Mouse (Mus musculus): ENCODE measurements around the gene Ppp1cc.
A peak's percentile ranks its signal among the peaks of the same experiment; 100 is the strongest.
"Not testable (repeated sequence)": the region's sequence is repeated elsewhere in the genome, so short reads cannot be mapped to it uniquely, and the experiment has no call there.

The Ppp1cc gene

GRCm38 (mm10) chr5:122138856-122139255 lies 19.2 kb upstream of the Ppp1cc start:
- no peak for DNase-seq

- DNase-seq: not testable (repeated sequence)
These were observed 18.3 kb upstream of the Ppp1cc start for GRCm38 (mm10) chr5:122139771-122140170.

GRCm38 (mm10) chr5:122140723-122141122 lies 17.4 kb upstream of the Ppp1cc start, which contains the start of gene Ccdc63:
Gene Ccdc63 (minus strand): TSS chr5:122140823.
- no peak for DNase-seq

GRCm38 (mm10) chr5:122142230-122142992 lies 15.7 kb upstream of the Ppp1cc start:
- peak; percentile 63 for DNase-seq

GRCm38 (mm10) chr5:122143543-122143942 lies 14.5 kb upstream of the Ppp1cc start:
- no peak for DNase-seq

GRCm38 (mm10) chr5:122144825-122145224 lies 13.3 kb upstream of the Ppp1cc start:
- DNase-seq: no peak

GRCm38 (mm10) chr5:122145381-122146055 lies 12.6 kb upstream of the Ppp1cc start:
- no peak for DNase-seq

- peak; percentile 69 for DNase-seq
These were observed 12.0 kb upstream of the Ppp1cc start for GRCm38 (mm10) chr5:122146056-122146580.

- no peak for DNase-seq
These were observed 11.5 kb upstream of the Ppp1cc start for GRCm38 (mm10) chr5:122146609-122147008.

GRCm38 (mm10) chr5:122148107-122148506 lies 10.0 kb upstream of the Ppp1cc start:
- no peak for DNase-seq

GRCm38 (mm10) chr5:122149259-122149658 lies 8.8 kb upstream of the Ppp1cc start:
- no peak for DNase-seq

GRCm38 (mm10) chr5:122152508-122152907 lies 5.6 kb upstream of the Ppp1cc start:
- not testable (repeated sequence) for DNase-seq

- no peak for DNase-seq
These were observed 4.1 kb upstream of the Ppp1cc start for GRCm38 (mm10) chr5:122154006-122154405.

GRCm38 (mm10) chr5:122154782-122155181 lies 3.3 kb upstream of the Ppp1cc start:
- DNase-seq: no peak

GRCm38 (mm10) chr5:122155613-122156012 lies 2.5 kb upstream of the Ppp1cc start:
- DNase-seq: no peak

- no peak for DNase-seq
These were observed 1.6 kb upstream of the Ppp1cc start for GRCm38 (mm10) chr5:122156486-122156885.

GRCm38 (mm10) chr5:122158557-122159515 lies 758 bp downstream of the Ppp1cc start:
- DNase-seq: no peak

GRCm38 (mm10) chr5:122163194-122163593 lies 5.1 kb downstream of the Ppp1cc start:
- DNase-seq: no peak

- DNase-seq: no peak
These were observed 5.9 kb downstream of the Ppp1cc start for GRCm38 (mm10) chr5:122164011-122164410.

- no peak for DNase-seq
These were observed 7.3 kb downstream of the Ppp1cc start for GRCm38 (mm10) chr5:122165233-122165915.

- DNase-seq: no peak
These were observed 8.6 kb downstream of the Ppp1cc start for GRCm38 (mm10) chr5:122166636-122167161.

Data from embryo, embryonic 11 days (tissue).